Mouse (Mus musculus) activated CD4-positive, CD25-positive, alpha-beta regulatory T cell, adult 9 weeks (primary cell): ENCODE data around the gene Myo16. TPM values are rescaled to one million over a fixed set of nuclear protein-coding genes. Genes with fewer than 3 reads are reported as not detected.

Source experiments
- polyA plus RNA-seq: library from polyadenylated mRNA; unstranded; fragments of 100-300 nt; shearing (Covaris generic); gene quantifications from one replicate; pipeline ENCODE4 v1.2.1, GENCODE M21; 2017

The Myo16 gene
- polyA plus RNA-seq = not detected

GRCm38 (mm10) chr8:10153611-10154438 lies at the start of gene Myo16:
TSS of gene Myo16 (plus strand) at chr8:10153911.

Other genes starting within 250 kb of the Myo16 start
- 6.2 TPM for gene Lig4, start 176.2 kb upstream of the Myo16 start, polyA plus RNA-seq
- 1.9 TPM for gene Abhd13, start 176.2 kb upstream of the Myo16 start, polyA plus RNA-seq
- 3.0 TPM for gene Tnfsf13b, start 147.4 kb upstream of the Myo16 start, polyA plus RNA-seq